Mouse (Mus musculus) embryonic facial prominence, embryonic 12.5 days (tissue): ENCODE measurements around the gene Gprc5b. TPM values are rescaled to one million over a fixed set of nuclear protein-coding genes. Genes with fewer than 3 reads are reported as not detected.

ENCODE experiments used
- ATAC-seq: fragments of 200-750 bp; cut with Nextera tagmentation; 2 replicates; pipeline ENCODE4 v1.8.0; 2017; ENCODE audit not compliant: insufficient number of reproducible peaks, insufficient read depth, low FRiP score, low TSS enrichment
- H3K27ac ChIP-seq: fragments of 300-500 bp; sonication (generic); 2 replicates; pipeline ENCODE4 v1.5.1; 2016; ENCODE audit warnings: mild to moderate bottlenecking
- H3K27me3 ChIP-seq: fragments of 300-500 bp; sonication (generic); 2 replicates; pipeline ENCODE4 v1.6.1; 2016; ENCODE audit warnings: mild to moderate bottlenecking, moderate library complexity
- H3K36me3 ChIP-seq: fragments of 300-500 bp; sonication (generic); 2 replicates; pipeline ENCODE4 v1.6.1; 2016; ENCODE audit warnings: mild to moderate bottlenecking
- H3K4me1 ChIP-seq: fragments of 300-500 bp; sonication (generic); 2 replicates; pipeline ENCODE4 v1.6.1; 2016
- H3K4me2 ChIP-seq: fragments of 300-500 bp; sonication (generic); replicated peaks from 2 replicates; pipeline ENCODE4 v1.6.1; 2016; ENCODE audit warnings: mild to moderate bottlenecking, moderate library complexity
- H3K4me3 ChIP-seq: fragments of 300-500 bp; sonication (generic); 2 replicates; pipeline ENCODE4 v1.5.1; 2016; ENCODE audit warnings: mild to moderate bottlenecking
- H3K9ac ChIP-seq: fragments of 300-500 bp; sonication (generic); 2 replicates; pipeline ENCODE4 v1.6.1; 2016; ENCODE audit warnings: mild to moderate bottlenecking, moderate library complexity
- H3K9me3 ChIP-seq: fragments of 300-500 bp; sonication (generic); 2 replicates; pipeline ENCODE4 v1.6.1; 2016; ENCODE audit warnings: mild to moderate bottlenecking, moderate library complexity
- WGBS: fragments of 180-500 bp; shearing (Covaris S2); methylation state at CpG from one replicate; pipeline ENCODE4 v1.1.7; 2016; 5-methylcytosine and 5-hydroxymethylcytosine counted together
- polyA plus RNA-seq: library from polyadenylated mRNA; unstranded; fragments of >200 nt; fragmentation: Nextera tagmentation; extraction: Ambion mirVana; gene quantifications from 2 replicates; pipeline ENCODE4 v1.2.1, GENCODE M21; 2016

Gene Gprc5b
- 9.2 and 10.5 TPM in 2 replicates for polyA plus RNA-seq

DNA sequence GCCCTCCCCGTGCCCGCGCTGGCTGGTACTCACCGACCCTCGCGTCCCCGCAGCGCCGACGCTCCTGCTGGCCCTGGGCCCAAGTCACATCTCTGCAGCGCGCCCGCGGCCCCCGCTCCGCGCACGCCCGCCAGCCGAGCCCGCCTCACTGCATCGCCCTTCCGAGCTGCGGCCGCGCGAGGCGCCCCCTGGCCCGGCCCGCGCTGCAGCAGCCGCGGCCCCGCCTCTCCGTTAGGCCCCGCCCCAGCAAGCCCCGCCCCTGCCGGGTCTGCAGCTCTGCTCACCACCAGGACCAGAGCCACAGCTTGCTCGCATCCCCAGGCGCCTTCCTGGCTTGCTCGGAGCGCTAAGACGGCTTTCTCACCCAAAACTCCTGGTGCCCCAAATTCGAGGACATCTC, at the start of gene Gprc5b:
TSS of gene Gprc5b (minus strand) at position 205 of the 400 bp plus-strand sequence.
- Histone ChIP-seq H3K4me1 (peaks cover 30% of the 10 kb centered on the region), H3K27ac (no peak within 1 kb of the TSS)
- WGBS, result 1% methylated on average over 28 of the region's 44 CpGs

DNA sequence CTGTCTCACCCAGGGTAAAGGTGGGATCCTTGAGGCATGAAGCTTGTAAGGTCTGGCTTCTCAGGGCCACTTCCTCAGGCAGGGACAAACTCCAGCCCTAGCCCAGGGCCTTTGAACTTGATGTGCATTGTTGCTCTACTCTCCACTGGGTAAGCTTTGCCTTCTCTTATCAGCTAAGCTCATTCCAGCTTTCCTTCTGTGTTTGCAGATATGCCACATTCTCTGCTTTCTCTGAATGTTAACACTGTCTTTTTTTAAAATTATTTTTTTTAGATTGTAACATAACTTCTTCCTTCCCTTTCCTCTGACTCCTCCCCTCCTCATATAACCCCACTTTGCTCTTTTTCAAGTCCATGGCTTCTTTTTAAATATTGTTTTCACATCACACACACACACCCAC, 46.5 kb upstream of the Gprc5b start:
- ATAC-seq, result no peak
- Histone ChIP-seq H3K27me3 (no peaks in the 10 kb centered on the region), H3K36me3 (no peaks in the 10 kb centered on the region), H3K9ac (no peak overlapping the region), H3K4me1 (no peaks in the 10 kb centered on the region), H3K4me2 (no peak overlapping the region), H3K4me3 (no peak overlapping the region), H3K27ac (no peak overlapping the region), H3K9me3 (no peaks in the 10 kb centered on the region)

More for the DNA sequence above, at the start of gene Gprc5b:
- ATAC-seq, result peak; percentile 86
- Histone ChIP-seq H3K36me3 (no peaks in the 10 kb centered on the region), H3K4me2 (peak within 1 kb of the TSS; percentile 82), H3K27me3 (no peaks in the 10 kb centered on the region), H3K9ac (peak within 1 kb of the TSS; percentile 66), H3K4me3 (peak within 1 kb of the TSS; percentile 56), H3K9me3 (no peaks in the 10 kb centered on the region)

DNA sequence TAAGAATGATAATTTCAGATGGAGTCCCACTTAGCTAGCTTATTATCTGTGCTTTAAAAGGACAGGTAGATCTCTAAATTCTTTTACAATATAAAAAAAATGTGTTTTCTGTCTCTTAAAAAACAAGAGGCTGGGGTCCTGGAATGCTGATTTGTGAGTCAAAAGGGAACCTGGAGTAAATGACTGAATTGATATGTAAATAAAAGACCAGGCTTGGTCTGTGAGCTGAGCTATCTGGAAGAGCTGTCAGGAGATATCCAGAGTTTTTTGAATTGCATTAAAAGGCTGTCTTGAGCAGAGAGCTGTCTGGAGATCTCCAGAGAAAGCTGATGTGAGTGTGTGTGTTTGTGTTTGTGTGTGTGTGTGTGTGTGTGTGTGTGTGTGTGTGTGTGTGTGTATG, 42.6 kb upstream of the Gprc5b start:
- Histone ChIP-seq H3K4me3 (no peak overlapping the region), H3K9me3 (no peaks in the 10 kb centered on the region), H3K36me3 (no peaks in the 10 kb centered on the region), H3K4me1 (no peaks in the 10 kb centered on the region), H3K27me3 (no peaks in the 10 kb centered on the region), H3K27ac (no peak overlapping the region), H3K4me2 (no peak overlapping the region), H3K9ac (no peak overlapping the region)
- ATAC-seq, result no peak

DNA sequence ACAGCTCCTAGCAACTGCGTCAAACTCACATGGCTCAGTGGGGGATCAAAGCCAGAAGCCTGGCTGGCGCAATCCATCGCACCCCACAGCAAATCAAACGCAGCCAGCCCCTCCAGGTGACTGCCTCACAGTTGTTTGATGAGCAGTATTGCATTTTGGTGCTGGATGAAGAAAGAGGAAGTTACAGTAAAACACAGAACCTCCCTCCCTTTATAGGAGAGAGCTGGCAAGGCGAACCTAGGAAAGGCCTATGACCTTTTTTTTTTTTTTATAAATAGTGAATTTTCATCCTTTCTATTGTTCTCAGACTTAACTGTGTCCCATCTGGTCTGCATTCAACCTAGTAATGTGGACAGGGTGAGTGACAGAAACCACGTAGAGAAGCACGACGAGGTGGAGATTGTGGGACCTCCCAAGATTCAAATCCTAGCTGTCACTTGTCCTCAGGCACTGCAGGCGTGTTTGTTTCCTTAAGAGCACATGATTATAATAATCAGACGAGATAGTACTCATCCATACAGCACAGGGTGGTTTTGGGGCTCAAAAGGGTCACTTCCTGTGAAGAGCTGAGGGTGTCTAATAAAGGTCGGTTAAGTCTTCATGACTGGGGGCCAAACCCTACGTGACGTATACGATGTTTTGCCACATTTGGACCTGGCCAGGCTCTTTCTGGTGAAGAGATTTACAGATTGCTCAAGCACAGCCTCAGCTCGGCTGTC, 39.4 kb upstream of the Gprc5b start:
- H3K4me2 ChIP-seq, result no peak overlapping the region
- no peak for ATAC-seq
- no peak overlapping the region for H3K9ac ChIP-seq
- no peaks in the 10 kb centered on the region for H3K4me1 ChIP-seq
- H3K27me3 ChIP-seq, result no peaks in the 10 kb centered on the region
- no peak overlapping the region for H3K4me3 ChIP-seq
- no peak overlapping the region for H3K27ac ChIP-seq
- H3K36me3 ChIP-seq, result no peaks in the 10 kb centered on the region
- WGBS, result 62% methylated on average over 15 of the region's 15 CpGs
- no peaks in the 10 kb centered on the region for H3K9me3 ChIP-seq

DNA sequence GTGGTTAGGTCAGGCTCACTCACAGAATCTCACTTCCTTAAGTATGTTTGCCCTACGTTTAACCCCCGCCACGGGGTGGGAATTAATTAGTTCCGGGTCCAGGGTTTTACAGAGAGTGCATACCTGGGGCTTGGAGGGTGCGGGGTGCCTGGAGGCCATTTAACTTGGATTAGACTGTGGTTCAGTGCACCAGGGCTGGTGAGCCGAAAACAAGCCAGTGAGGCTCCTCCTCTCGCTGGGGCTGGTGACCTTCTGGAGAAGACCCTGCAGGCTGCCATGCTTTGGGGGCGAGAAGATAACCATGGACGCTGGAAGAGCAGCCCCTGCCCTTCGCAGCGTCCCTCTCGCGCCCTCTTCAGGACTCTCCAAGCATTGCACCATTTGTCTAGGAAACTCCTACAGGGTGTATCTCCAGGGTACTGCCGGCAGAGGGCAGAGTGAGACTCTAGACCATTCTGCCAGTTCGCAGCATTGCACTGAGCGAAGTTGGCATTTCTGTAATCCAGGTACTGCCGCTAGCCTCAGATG, 28.4 kb upstream of the Gprc5b start:
- Histone ChIP-seq H3K4me3 (no peak overlapping the region), H3K4me1 (no peaks in the 10 kb centered on the region), H3K27me3 (no peaks in the 10 kb centered on the region), H3K9ac (no peak overlapping the region), H3K36me3 (no peaks in the 10 kb centered on the region), H3K9me3 (no peaks in the 10 kb centered on the region), H3K4me2 (no peak overlapping the region), H3K27ac (no peak overlapping the region)
- 28% methylated on average over 17 of the region's 17 CpGs for WGBS
- no peak for ATAC-seq

DNA sequence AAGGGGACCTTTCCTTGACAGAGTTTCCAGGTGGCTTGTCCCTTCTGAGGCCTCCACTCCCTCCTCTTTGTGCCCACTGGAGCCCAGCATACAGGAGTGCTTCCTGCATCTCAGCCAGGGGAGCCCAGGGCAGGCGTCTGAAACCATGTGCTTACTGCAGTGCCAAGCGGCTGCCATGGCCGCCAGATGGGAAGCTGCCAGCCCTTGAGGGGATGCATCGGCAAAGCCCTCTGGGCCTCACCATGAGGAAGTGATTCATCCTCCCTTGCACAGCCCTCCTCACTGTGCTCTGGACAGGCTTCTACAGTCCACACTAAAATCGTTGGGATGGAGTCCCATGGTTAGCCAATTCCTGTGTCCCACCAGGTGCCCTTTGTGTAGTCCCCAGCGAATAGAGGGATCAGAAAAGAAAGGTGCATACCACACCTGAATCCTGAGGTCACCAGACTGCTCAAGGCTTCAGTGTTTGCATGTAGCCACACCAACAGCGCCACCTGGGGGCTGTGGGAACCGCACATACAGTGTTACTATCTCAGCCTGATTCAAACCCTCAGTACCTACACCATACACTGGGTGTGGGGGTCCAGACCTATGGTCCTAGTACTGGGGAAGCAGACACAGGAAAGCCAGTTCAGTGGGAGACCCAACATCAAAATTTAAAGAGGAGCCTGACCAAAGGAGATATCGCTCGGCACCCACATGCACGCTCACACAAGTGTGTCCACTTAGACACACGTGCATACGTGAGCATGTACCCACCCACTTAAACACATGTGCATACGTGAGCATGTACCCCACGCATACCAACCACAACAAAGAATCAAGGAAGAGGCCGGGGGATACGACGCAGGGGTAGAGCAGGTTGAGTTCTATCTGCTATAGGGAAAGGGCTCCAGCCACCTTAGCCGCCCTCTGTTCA, 27.5 kb upstream of the Gprc5b start:
- Histone ChIP-seq H3K9ac (no peak overlapping the region), H3K27me3 (no peaks in the 10 kb centered on the region), H3K4me2 (no peak overlapping the region), H3K27ac (no peak overlapping the region), H3K36me3 (no peaks in the 10 kb centered on the region), H3K4me3 (no peak overlapping the region), H3K4me1 (no peaks in the 10 kb centered on the region), H3K9me3 (no peaks in the 10 kb centered on the region)
- 80% methylated on average over 19 of the region's 19 CpGs for WGBS
- ATAC-seq, result 0 out of 2 replicates have a peak, but pooled peaks have one; percentile 48

DNA sequence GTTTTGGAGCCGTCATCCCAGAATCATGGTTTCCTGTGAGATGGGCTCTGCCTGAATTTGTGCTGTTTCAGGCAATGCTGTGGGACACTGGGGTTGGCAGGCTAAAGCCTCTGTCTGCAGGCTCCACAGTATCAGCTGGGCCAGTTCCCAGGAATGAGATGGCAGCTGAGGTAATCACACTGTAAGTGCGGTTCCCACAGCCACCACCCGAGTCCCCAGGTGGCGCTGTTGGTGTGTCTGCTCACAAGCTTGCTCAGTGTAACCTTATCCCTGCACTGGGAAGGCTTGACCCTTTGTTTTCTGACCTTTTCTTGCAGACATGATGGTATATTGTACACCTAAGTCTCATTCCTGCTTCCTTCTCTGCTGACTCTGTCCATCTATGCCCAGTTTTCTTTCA, 24.5 kb upstream of the Gprc5b start:
- H3K4me1 ChIP-seq, result no peaks in the 10 kb centered on the region
- H3K27me3 ChIP-seq, result no peaks in the 10 kb centered on the region
- WGBS, result 16% methylated on average over 4 of the region's 4 CpGs
- H3K9me3 ChIP-seq, result no peaks in the 10 kb centered on the region
- H3K4me2 ChIP-seq, result no peak overlapping the region
- H3K4me3 ChIP-seq, result no peak overlapping the region
- no peaks in the 10 kb centered on the region for H3K36me3 ChIP-seq
- H3K9ac ChIP-seq, result no peak overlapping the region
- H3K27ac ChIP-seq, result no peak overlapping the region
- no peak for ATAC-seq

DNA sequence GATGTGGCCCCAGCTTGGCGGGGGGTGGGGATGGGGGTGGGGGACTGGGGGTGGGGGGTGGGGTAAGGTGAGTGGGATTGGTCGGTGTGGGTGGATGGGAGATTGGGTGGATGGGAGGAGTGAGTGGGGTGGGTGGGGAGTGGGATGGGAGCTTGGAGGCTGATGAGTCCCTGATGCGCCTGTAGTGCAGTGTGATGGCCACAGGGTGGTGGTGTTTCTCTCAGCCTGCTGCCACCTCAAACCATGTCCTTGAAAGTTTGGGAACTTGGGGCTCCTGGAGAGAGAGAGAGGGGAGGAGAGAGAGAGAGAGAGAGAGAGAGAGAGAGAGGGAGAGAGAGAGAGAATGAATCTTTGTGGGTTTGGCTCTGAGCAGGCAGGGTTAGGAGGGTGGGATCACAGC, 20.7 kb upstream of the Gprc5b start:
- Histone ChIP-seq H3K27ac (no peak overlapping the region), H3K9ac (no peak overlapping the region), H3K9me3 (no peaks in the 10 kb centered on the region), H3K27me3 (no peaks in the 10 kb centered on the region), H3K36me3 (no peaks in the 10 kb centered on the region), H3K4me2 (no peak overlapping the region), H3K4me1 (no peaks in the 10 kb centered on the region), H3K4me3 (no peak overlapping the region)
- WGBS, result 3% methylated on average over 3 of the region's 3 CpGs
- no peak for ATAC-seq

DNA sequence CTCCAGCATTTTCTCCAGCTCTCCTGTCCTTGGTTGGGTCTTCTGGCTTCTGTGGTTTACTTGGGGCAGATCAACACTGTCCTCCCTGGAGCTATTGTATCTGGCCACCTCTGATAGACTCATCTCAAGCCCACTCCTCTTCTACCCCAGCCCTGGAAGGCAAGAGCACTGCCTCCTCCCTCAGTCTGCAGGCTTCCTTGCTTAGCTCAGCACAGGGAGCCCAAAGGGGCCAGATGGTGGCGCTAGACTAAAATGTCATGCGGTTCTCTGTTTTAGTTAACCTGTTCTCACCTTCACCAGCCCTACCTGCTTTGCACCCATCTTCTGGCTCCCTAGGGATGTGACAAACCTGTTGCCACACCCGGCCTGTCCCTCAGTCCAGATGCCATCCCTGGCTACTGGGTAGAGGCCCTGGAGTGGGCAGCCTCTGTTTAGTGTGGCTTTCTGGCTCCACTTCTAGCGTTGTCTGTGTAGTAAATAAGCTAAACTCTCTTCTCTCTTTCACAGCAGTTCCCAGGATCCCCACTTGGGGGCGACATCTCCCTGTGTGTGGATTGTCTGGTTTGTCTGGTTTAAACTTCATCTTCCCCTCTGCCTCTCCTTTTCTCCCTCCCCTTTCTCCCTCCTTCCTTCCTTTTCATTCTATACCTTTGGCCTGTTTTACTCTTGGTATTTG, 16.0 kb upstream of the Gprc5b start:
- no peak overlapping the region for H3K4me2 ChIP-seq
- H3K4me1 ChIP-seq, result no peaks in the 10 kb centered on the region
- H3K27ac ChIP-seq, result no peak overlapping the region
- H3K4me3 ChIP-seq, result no peak overlapping the region
- H3K27me3 ChIP-seq, result no peaks in the 10 kb centered on the region
- H3K36me3 ChIP-seq, result no peaks in the 10 kb centered on the region
- no peak for ATAC-seq
- H3K9ac ChIP-seq, result no peak overlapping the region
- H3K9me3 ChIP-seq, result no peaks in the 10 kb centered on the region
- 16% methylated on average over 5 of the region's 5 CpGs for WGBS

DNA sequence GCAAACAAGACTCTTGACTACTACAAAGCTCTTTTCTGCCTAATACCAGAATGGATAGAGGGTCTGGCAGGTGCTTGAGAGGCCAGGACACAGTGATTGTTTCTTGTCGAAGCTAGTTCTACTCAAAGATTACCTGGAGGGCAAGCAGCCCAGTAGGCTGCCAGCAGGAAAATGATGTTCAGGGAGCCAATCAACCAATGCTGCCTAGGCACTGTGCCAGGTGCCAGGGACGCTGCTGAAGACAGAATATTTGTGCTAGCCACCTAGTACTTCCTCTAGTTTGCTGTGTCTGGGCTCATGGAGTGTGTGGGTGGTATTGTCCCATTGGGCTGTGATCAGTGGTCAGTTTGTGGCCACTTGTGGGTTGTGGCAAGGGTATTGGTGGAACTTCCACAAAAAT, 7.5 kb upstream of the Gprc5b start:
- WGBS, result 65% methylated on average over 2 of the region's 2 CpGs
- H3K4me2 ChIP-seq, result no peak overlapping the region
- H3K4me1 ChIP-seq, result no peaks in the 10 kb centered on the region
- no peaks in the 10 kb centered on the region for H3K36me3 ChIP-seq
- no peak overlapping the region for H3K9ac ChIP-seq
- ATAC-seq, result peak; percentile 37; the same call in 1 of the 2 replicates
- H3K27ac ChIP-seq, result no peak overlapping the region
- H3K27me3 ChIP-seq, result no peaks in the 10 kb centered on the region
- no peaks in the 10 kb centered on the region for H3K9me3 ChIP-seq
- H3K4me3 ChIP-seq, result no peak overlapping the region

DNA sequence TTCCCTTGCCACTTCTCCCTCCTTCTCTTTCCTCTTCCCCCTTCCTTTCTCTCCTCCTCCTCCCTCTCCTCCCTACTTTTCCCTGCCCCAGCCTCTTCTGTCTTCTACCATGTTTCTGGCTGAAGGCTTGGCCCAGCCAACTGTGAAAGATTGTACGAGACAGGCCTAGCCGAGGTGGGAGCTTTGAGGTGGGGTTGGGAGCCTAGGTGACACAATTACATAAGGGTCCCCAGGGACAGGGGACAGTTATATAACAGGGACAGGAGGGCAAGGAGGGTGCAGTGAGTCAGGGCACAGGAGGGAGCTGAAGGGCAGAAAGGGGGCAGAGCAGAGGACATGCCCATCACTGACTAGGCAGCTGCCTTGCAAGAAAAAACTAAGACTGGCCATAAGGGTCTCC, 7.0 kb upstream of the Gprc5b start:
- Histone ChIP-seq H3K4me2 (no peak overlapping the region), H3K9ac (no peak overlapping the region)
- ATAC-seq, result 0 out of 2 replicates have a peak, but pooled peaks have one; percentile 22

More for the DNA sequence above, 7.0 kb upstream of the Gprc5b start:
- H3K9me3 ChIP-seq, result no peaks in the 10 kb centered on the region
- H3K27me3 ChIP-seq, result no peaks in the 10 kb centered on the region
- no peak overlapping the region for H3K27ac ChIP-seq
- no peak overlapping the region for H3K4me3 ChIP-seq
- H3K36me3 ChIP-seq, result no peaks in the 10 kb centered on the region
- WGBS, result 62% methylated on average over 2 of the region's 2 CpGs
- no peaks in the 10 kb centered on the region for H3K4me1 ChIP-seq
